Mouse (Mus musculus): ENCODE results near the gene Aftph. TPM values are rescaled to one million over a fixed set of nuclear protein-coding genes. Genes with fewer than 3 reads are reported as not detected.

Aftph gene
- total RNA-seq, 2 experiments from 2014 or later, result 18.1 to 22.2 TPM

DNA sequence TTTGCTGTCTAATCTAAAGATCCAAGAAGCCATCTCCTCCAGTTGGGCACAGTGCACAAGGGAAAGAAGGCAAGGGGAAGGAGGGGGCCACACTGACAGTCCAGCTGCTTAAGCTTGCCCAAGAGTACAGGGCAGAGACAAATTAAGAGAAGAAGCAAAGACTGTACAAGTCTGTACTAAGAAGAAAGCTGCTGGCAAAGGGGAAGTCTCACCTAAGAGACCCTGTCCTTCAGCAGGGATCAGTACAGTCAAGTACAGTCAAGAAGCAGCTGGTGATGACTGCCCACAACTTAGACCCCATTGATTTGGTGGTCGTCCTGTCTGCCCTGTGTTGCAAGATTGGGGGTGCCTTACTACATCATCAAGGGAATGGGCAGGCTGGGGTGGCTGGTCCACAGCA lies 12.0 kb downstream of the Aftph start:
- DNase-seq (ENCODE audit: low spot score), result no peak

DNA sequence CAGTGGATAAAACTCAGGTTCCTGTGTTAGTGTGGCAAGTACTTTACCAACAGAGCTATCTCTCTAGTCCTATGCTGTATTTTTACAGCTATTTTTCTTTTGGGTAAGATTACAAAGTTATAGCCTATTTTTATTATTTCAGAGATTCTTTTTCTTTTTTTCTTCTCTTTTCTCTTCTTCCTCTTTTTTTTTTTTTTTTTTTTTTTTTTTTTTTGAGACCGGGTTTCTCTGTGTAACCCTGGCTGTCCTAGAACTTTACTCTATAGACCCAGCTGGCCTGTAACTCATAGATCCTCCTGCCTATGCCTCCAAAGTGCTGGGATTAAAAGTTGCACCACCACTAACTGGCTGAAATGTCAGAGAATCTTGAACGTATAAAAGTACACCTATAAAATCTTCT lies 13.3 kb downstream of the Aftph start:
- DNase-seq (ENCODE audit: low spot score), result no peak

DNA sequence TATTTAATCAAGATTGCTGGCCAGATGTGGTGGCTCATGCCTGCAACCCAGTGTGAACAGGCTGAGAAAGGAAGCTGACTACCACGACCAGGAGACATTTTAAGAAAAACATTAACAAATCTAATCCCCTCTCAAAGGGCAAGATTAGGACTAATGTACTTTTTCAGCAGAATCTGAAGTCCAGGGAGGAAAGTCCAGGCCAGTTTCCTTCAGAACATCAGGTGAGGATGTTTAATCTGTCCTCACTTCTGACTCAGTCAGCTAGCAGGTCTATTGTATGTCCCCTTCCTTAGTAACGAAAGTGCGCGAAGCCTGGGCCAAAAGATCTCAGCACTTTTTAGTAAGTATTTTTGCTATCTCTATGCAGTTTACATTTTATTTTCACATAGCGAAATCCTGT lies 17.8 kb downstream of the Aftph start:
- DNase-seq (ENCODE audit: low spot score), result no peak

DNA sequence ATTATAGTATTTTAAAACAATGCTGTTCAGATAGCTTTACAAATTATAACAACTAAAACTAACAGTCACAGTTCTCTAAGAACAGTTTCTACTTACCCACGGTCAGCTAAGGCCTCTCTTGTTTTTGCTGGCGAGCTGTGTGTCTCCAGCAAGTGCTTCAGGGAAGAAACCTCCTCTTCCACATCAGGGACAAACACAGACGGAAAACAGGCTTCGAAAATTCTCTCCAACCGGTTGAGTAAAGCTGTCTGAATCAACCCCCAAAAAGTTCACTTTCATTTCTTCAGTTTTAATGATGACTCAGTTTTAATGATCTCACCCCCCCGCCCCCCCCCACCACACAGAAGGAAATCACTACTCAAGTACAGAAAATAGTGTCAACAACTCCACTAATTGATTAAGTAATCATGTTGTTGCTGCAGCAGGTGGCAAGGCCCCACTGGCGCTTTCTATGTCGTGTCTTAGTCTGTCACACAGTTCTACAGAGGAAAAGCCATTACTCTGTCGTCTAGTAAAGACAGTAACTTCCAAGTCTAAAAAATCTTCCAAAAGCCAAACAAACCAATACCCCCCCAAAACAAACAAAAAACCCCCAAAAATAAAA lies 29.2 kb downstream of the Aftph start:
- no peak for DNase-seq (ENCODE audit: low spot score)

DNA sequence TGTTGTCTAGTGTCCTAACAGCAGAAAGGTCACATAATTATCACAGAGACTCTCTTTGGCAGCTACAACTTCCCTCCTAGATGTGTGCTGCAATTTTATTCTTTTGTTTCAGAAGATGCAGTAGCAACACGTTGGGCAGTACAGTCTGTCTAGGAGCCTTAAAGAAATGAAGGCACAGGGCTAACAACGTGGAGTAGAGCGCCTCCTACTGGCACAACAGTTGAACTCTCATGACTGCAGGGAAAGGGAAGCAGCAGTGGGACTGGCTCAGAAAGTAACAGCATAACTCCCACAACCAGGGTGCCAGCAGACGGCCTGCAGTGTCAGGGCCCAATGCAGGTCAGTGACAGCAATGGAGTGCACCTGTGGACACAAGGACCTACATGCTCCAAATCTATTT lies 50.4 kb downstream of the Aftph start:
- peak; percentile 63 for DNase-seq (ENCODE audit: low spot score)

DNA sequence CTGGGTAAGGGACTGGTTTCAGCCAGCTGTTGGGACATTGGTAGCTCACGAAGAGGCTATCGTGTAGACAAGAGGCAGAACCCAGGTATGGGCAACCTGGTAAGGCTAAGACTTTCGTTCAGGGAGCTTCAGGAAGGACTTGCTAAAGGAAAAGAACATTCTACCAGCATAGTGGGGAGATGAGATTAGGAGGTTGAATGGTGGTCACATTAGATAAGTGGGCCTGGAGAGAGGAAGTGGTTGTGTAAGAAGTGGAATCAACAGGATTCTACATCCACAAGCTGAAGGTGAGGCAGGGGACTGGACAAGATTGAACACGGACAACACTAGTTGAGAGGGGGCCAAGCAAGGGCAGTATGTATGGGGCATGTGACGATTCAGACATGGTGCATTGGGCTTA lies 59.7 kb downstream of the Aftph start:
- no peak for DNase-seq (ENCODE audit: low spot score)

DNA sequence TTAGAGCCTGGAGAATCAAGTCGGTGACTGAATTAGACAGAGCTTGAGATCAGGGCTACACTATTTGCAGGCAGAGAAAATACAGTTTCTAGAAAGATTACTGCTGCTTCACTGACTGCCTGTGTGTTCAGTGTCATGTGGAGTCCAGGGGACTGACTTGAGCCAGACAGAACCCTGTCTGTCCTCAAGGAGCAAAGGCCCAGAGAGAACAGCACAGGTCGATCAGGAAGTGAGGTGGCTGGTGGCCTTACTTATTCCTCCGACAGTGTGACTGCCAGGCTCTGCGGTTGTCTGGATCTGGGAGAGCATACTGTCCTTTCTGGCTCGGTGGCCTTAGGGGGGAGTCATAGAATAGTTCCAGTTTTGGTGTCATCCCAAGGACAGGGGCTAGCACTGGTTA lies 60.6 kb downstream of the Aftph start:
- no peak for DNase-seq (ENCODE audit: low spot score)

DNA sequence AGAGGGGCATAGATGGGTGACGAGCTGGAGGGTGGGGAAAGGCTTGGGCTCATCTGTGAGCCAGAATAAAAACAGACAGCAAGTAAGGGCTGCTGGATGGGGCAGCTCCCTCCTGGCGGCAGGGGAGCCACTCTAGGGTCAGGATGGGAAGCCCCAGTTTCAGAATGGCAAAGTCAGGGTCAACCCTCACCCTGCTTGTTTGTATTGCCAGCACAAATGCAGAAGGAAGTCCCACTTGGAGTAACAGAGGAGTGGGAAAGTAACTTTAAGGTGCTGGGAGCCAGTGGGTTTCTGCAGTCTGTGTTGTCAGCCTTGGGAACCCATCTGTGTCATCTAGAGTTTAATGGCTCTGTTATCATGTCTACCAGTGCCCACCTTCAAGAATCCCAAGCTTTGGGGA lies 62.0 kb downstream of the Aftph start:
- no peak for DNase-seq (ENCODE audit: low spot score)

DNA sequence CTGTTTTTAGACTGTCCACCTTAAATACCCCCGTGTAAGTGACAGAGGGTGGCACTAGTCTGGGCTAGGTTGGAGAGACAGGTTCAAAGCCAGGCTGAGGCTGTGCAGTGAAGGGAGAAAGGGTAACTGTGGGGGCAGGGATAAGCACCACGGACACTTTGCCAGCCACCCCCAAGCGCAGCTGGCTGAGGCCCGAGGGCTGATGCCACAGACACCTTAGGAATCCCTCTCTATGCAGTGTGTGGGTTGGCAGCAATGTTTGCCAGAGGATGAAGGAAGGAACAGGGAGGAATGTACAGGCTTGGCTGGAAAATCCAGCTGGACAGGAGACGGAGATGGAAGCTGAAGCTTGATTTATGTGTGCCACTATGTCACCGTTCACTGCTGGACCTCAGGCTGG lies 68.9 kb downstream of the Aftph start:
- no peak for DNase-seq (ENCODE audit: low spot score)

DNA sequence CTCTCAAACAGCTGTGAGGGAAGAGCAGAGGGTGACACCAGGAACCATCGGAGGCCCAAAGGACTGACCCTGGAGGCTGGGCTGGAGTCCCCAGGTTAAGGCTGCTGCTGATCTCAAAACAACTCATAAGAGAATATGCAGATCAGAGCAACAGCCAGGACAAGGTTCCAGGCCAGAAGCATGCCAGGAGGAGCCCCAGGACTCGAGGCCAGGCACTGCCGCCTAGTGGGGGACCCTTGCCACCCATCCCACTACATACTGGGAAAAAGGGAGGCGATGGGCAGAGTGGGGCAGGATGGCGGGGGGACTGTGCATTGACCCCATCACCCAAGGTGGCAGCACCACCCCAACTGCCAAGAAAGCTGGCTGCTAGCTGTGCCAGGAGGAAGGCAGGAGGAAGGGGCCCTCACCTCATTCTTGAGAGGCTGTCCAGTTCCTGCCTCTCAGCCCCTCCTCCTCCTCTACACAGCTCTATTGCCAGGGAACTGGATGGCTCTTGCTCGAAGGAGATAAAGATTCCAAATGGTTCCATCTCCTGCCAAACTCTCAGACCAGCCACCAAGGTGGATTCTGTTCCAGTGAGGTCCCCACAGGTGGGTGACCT lies 69.5 kb downstream of the Aftph start:
- DNase-seq (ENCODE audit: low spot score), result no peak

DNA sequence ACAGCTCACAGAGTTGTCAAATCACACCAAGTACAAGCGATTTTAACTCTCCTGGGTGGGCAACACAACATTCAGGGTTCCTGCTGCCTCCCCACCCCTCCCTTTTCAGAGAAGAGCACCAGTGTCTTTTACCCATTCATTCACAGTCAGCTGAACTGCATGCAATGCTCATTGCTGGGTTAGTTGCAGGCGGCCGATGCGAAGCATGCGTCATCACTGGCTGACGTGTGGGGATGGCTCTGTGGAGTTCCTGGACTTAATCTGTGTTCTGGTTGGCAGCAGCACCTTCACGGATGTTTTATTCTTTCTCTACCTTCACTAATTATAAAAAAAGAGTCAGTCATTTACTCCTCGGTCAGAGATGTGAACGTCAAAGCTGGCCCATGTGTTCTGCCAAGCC lies 76.5 kb downstream of the Aftph start:
- no peak for DNase-seq (ENCODE audit: low spot score)

DNA sequence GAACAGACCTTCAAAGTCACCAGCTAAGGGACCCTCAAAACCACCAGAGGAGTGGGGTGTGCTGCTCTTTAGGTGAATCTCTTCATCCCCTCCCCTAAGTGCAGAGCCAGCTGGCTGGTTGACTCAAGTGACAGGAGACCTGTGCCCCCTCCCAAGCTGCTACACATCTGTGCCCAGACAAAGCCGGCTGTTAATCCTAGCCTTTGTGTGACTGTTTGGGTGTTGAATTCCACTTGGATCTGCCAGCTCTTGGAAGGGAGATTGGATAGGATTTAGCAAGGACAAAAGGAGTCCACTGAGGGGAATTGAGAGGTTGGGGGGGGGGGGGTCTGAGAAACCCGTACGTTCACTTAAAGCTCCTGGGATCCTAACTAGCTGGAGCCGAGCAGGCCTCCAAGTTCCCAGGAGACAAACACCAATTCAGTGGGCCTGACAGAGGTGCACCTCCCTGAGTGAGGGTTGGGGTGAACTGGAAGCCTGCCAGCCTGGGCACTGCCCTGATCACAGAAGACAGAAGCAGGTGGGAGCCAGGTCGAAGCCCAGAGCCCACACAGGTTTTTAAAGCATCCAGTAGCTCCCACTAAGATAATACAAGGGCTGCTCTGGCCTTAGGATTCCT lies 77.7 kb downstream of the Aftph start:
- DNase-seq (ENCODE audit: low spot score), result no peak

DNA sequence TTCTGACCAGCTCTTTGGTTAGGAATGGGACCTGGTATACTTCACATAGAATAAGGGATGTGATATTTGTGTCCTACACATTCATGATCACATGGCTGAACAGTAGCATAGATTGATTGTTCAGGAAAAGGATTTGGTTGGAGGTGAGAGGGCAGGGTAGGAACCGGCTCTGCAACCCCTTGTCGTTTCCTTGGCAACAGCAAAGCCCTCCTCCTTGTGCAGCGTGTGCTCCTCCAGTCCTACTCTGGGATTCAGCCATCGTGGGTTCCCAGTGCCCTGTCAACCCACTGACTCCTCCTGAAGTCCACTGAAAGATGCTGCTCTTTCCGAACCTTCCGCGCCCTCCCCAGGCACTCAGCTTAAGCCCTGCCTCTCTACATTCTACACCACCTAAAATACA lies 78.6 kb downstream of the Aftph start:
- no peak for DNase-seq (ENCODE audit: low spot score)

DNA sequence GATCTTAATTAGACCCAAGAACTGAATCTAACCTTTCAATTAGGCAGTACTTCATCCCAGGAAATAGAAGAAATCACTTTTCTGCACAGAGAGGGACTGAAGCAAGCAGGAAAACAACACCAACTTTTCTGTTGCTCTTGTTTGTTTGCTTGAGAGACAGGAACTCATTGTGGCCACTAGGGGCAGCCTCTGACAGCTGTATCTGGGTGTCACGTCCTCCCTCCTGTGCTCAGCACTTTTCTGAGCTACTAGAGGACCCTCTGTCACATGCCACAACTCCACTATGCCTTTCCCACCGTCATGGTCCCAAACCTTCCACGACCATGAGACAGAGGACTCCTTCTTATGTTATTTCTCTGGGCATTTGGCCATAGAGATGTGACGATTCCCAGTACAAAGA lies 79.7 kb downstream of the Aftph start:
- DNase-seq (ENCODE audit: low spot score), result peak; percentile 24

DNA sequence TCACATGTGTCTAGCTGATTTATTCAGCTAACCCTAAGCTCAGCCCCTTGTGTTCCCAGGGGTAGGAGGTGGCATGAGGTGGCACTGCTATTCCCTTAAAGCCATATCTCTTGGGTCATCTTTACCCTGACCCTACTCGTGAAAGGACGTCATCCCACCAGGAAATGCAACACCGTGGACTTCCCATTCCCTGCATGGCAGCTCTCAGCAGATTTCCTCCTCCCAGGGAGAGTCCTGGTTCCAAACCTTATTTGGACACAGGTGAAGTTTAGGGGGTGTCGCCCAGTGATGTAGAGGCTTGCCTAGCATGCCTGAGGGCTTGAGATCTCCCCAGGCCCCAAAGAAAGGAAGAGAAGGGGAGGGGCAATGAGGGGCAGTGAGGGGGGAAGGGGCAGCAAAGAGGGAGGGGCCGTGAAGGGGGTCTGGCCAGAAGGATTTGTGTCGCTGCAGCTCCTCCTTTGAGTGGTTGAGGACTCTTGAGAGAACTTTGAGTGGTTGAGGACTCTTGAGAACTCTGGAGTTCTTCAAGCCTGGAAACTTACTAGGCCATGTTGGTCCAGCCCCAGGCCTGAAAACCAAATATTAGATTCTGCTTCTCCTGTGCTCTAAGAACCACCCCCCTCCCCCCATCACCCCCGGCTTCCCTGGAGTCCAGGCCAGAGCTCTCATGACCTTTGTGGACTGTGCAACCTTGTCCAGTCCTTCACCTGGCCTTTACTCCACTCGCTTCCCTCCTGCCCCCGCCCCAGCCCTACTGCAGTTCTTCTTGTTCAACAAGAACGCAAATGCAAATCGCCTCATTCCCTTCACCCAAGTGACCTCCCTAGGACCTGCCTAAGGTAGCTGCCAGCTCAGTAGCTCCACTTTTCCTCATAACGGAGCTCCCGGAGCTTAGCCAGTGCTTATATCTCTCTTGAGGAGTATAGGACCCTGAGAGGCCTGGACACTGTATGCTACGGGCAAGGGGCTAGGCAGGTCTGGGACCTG lies 81.0 kb downstream of the Aftph start:
- no peak for DNase-seq (ENCODE audit: low spot score)

DNA sequence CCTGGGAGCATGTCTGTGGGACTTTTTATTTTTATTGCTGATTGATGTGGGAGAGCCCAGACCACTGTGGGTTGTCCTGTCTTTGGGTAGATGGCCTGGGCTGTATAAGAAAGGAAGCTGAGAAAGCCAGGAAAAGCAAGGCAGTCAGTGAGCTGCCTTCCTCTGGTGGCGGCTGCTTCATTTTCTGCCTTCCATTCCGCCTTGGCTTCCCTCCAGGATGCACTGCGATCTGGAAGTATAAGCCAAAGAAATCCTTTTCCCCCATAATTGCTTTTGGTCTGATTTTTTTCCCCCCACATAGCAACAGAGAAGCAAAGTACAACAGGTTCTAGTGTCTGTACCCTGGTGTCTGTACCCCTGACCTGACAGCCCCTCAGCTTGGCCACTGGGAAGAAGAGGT lies 82.3 kb downstream of the Aftph start:
- DNase-seq (ENCODE audit: low spot score), result no peak

DNA sequence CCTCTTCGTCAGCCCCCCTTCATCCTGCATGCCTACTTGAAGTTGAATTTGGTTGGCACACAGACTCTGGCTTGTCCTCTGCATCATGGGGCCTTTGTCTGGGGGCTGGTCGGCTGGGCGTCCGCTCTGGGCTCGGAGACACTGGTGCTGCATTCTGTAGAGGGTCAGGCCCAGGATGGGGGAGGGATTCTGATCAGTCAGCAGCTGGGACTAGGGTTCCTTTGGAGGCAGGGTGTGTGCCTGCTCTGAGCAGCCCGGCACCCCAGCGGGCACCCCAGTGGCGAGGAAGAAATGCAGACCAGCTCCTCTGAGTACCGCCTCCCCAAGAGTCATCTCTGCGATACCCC lies 84.7 kb downstream of the Aftph start:
- no peak for DNase-seq (ENCODE audit: low spot score)

DNA sequence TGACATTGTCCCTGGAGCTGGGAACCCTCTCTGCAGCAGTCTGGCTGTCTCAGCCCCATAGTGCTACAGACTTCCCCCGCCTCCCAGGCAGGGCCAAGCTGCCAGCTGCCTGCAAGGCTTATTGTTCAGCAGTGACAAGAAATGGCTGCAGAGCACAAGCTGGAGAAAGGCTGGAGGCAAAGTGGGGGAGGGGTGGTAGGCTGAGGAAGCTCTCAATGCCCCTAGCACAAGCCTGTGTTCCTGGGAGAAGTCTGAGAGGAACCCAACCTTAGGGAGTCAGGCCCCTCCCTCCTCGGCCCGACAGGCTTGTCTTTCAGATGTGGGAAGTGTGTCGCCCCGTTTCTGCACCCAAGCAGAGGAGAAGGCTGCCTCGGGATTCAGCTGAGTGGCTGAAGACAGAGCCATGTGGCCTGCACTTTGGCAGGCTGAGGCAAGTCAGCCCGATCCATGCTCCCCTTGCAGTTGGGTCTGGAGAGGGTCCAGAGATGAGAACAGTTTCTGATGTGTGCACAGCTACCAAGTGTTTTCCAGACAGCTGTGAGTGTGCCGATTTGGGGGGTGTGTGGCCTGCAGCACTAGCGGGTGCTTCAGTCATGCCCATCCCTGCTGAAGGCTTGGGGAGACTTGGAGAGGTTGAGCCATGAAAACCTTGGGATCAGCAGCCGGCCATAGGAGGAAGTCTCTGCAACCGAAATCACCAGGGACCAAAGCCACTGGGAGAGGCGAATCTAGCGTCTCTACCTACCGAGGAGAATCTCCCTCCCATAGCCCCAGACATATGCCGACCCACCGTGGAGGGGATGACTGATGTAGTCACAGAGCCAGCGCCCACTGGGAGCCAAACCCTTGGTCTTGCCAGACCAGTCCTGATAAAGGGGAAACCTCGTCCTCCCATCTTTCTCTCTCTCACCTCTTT lies 85.3 kb downstream of the Aftph start:
- peak; percentile 15 for DNase-seq (ENCODE audit: low spot score)

DNA sequence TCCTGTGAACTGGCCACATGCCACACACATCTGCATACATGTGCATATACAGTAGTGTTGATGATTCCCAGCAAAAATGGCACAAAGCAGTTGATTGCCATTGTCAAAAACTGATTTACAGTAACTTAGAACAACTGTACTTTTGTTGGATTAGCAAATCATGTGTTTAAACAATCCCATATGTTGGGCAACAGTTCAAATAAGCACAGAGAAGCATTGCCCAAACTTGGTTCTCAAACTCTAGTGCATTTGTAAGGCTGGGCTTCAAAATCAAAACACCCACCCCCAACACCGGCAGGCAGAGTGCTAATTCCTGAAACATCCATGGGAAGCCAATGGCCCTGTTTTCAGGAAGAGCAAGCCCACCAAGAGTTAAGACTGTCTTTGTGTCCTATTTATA lies 90.2 kb downstream of the Aftph start:
- no peak for DNase-seq (ENCODE audit: low spot score)

DNA sequence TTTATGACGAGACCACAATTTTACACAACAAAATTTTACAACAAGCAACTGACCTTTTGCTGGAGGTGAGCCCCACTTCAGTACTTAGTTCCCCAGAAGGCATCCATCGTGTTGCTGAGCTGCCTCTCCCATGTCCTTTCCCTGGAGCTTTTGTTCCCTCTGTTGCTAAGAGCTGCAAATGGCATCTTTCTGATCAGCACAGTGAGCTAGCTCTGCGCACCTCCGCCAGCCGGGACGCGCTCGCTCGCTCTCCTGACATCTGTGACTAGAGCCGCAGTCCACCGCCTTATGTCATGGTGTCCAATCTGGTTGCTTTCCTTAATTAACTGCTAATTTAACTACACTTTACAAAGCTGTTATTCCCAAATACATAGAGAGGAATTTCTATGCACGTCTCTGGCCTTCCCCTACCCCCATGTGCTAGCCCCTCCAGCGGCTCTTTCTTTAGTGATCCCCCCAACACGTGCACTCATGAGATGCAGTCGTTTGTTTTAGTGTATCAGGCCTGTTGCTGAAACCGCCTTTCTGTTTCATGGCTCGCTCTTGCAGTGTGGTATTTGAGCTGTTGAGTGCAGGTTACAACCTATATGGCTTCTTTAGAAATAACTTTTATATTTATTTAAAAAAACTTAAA lies 91.3 kb downstream of the Aftph start:
- DNase-seq (ENCODE audit: low spot score), result no peak

DNA sequence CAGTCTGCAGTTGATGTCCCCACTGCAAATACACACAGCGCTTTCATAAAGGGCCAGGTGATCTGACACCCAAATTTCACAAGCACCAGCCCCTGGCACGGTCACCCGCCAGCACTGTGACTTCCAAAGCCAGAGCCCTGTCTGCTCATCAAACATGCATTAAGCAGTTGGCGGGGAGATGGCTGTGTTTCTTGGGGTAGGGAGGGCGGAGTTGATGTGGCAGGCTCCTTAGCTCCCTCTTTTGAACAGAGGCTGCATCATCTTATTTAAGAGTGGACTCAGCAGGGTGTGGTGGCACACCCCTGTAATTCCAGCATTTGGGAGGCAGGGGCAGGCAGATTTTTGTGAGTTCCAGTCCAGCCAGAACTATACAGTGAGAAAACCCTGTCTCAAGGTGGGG lies 91.9 kb downstream of the Aftph start:
- DNase-seq (ENCODE audit: low spot score), result peak; percentile 55

Data from gastrocnemius, adult 18-20 months (tissue).